Mouse (Mus musculus): ENCODE results near the gene Ptprs. TPM values are rescaled to one million over a fixed set of nuclear protein-coding genes. Genes with fewer than 3 reads are reported as not detected.
"Not testable (repeated sequence)": the region's sequence is repeated elsewhere in the genome, so short reads cannot be mapped to it uniquely, and the experiment has no call there.

Gene Ptprs
- polyA plus RNA-seq, 1 experiment from 2014 or later, result 115 TPM

GRCm38 (mm10) chr17:56502526-56502925 is 26.2 kb upstream of the Ptprs start:
- Histone ChIP-seq H3K4me3 (ENCODE audit: low read length) (no peak overlapping the region), H3K9ac (ENCODE audit: low read depth, low read length) (no peak overlapping the region), H3K9me3 (ENCODE audit: control insufficient read depth, low read length) (peaks cover 8% of the 10 kb centered on the region; the same call in 1 of the 2 replicates), H3K4me2 (replicated peaks; ENCODE audit: low read depth, low read length) (no peak overlapping the region), H3K27ac (ENCODE audit: low read depth, low read length) (no peak overlapping the region), H3K4me1 (ENCODE audit: control insufficient read depth, insufficient read depth, low read length) (0 out of 2 replicates have a peak, but pooled peaks cover 3% of the 10 kb centered on the region), H3K36me3 (ENCODE audit: control insufficient read depth, insufficient read depth, low read length) (no peaks in the 10 kb centered on the region), H3K27me3 (ENCODE audit: control insufficient read depth, insufficient read depth, low read length) (no peaks in the 10 kb centered on the region)
- WGBS, result 44% methylated on average over 9 of the region's 9 CpGs
- ATAC-seq (ENCODE audit: low FRiP score, low TSS enrichment), result no peak

GRCm38 (mm10) chr17:56501635-56502400 is 25.5 kb upstream of the Ptprs start:
- 55% methylated on average over 2 of the region's 2 CpGs for WGBS
- not testable (repeated sequence) for H3K36me3 ChIP-seq (ENCODE audit: control insufficient read depth, insufficient read depth, low read length); H3K27ac ChIP-seq (ENCODE audit: low read depth, low read length); H3K9ac ChIP-seq (ENCODE audit: low read depth, low read length); H3K4me1 ChIP-seq (ENCODE audit: control insufficient read depth, insufficient read depth, low read length); H3K27me3 ChIP-seq (ENCODE audit: control insufficient read depth, insufficient read depth, low read length); ATAC-seq (ENCODE audit: low FRiP score, low TSS enrichment); H3K4me2 ChIP-seq (replicated peaks; ENCODE audit: low read depth, low read length); H3K4me3 ChIP-seq (ENCODE audit: low read length)
- H3K9me3 ChIP-seq (ENCODE audit: control insufficient read depth, low read length), result peaks cover 12% of the 10 kb centered on the region; the same call in 1 of the 2 replicates

GRCm38 (mm10) chr17:56499229-56499628 is 22.9 kb upstream of the Ptprs start:
- Histone ChIP-seq H3K27me3 (ENCODE audit: control insufficient read depth, insufficient read depth, low read length) (no peaks in the 10 kb centered on the region), H3K4me3 (ENCODE audit: low read length) (no peak overlapping the region), H3K9ac (ENCODE audit: low read depth, low read length) (no peak overlapping the region), H3K27ac (ENCODE audit: low read depth, low read length) (no peak overlapping the region), H3K4me1 (ENCODE audit: control insufficient read depth, insufficient read depth, low read length) (no peaks in the 10 kb centered on the region), H3K4me2 (replicated peaks; ENCODE audit: low read depth, low read length) (no peak overlapping the region), H3K36me3 (ENCODE audit: control insufficient read depth, insufficient read depth, low read length) (no peaks in the 10 kb centered on the region), H3K9me3 (ENCODE audit: control insufficient read depth, low read length) (peaks cover 35% of the 10 kb centered on the region)
- ATAC-seq (ENCODE audit: low FRiP score, low TSS enrichment), result no peak
- WGBS, result 85% methylated on average over 5 of the region's 5 CpGs

GRCm38 (mm10) chr17:56494480-56494879 is 18.2 kb upstream of the Ptprs start:
- no peaks in the 10 kb centered on the region for H3K36me3 ChIP-seq (ENCODE audit: control insufficient read depth, insufficient read depth, low read length)
- no peak overlapping the region for H3K9ac ChIP-seq (ENCODE audit: low read depth, low read length)
- 57% methylated on average over 2 of the region's 2 CpGs for WGBS
- peaks cover 63% of the 10 kb centered on the region for H3K9me3 ChIP-seq (ENCODE audit: control insufficient read depth, low read length)
- no peak for ATAC-seq (ENCODE audit: low FRiP score, low TSS enrichment)
- H3K27ac ChIP-seq (ENCODE audit: low read depth, low read length), result no peak overlapping the region
- H3K4me2 ChIP-seq (replicated peaks; ENCODE audit: low read depth, low read length), result no peak overlapping the region
- H3K27me3 ChIP-seq (ENCODE audit: control insufficient read depth, insufficient read depth, low read length), result no peaks in the 10 kb centered on the region
- no peak overlapping the region for H3K4me3 ChIP-seq (ENCODE audit: low read length)
- no peaks in the 10 kb centered on the region for H3K4me1 ChIP-seq (ENCODE audit: control insufficient read depth, insufficient read depth, low read length)

GRCm38 (mm10) chr17:56493841-56494240 is 17.6 kb upstream of the Ptprs start:
- Histone ChIP-seq H3K9ac (ENCODE audit: low read depth, low read length) (no peak overlapping the region), H3K36me3 (ENCODE audit: control insufficient read depth, insufficient read depth, low read length) (no peaks in the 10 kb centered on the region), H3K4me1 (ENCODE audit: control insufficient read depth, insufficient read depth, low read length) (no peaks in the 10 kb centered on the region), H3K9me3 (ENCODE audit: control insufficient read depth, low read length) (peaks cover 63% of the 10 kb centered on the region), H3K27ac (ENCODE audit: low read depth, low read length) (no peak overlapping the region), H3K27me3 (ENCODE audit: control insufficient read depth, insufficient read depth, low read length) (no peaks in the 10 kb centered on the region), H3K4me2 (replicated peaks; ENCODE audit: low read depth, low read length) (no peak overlapping the region), H3K4me3 (ENCODE audit: low read length) (no peak overlapping the region)
- WGBS, result 85% methylated on average over 2 of the region's 2 CpGs
- no peak for ATAC-seq (ENCODE audit: low FRiP score, low TSS enrichment)

- no peak overlapping the region for H3K4me2 ChIP-seq (replicated peaks; ENCODE audit: low read depth, low read length)
- no peak overlapping the region for H3K9ac ChIP-seq (ENCODE audit: low read depth, low read length)
- peaks cover 43% of the 10 kb centered on the region for H3K9me3 ChIP-seq (ENCODE audit: control insufficient read depth, low read length)
- peaks cover 6% of the 10 kb centered on the region; the same call in 1 of the 2 replicates for H3K4me1 ChIP-seq (ENCODE audit: control insufficient read depth, insufficient read depth, low read length)
- H3K27me3 ChIP-seq (ENCODE audit: control insufficient read depth, insufficient read depth, low read length), result no peaks in the 10 kb centered on the region
- H3K4me3 ChIP-seq (ENCODE audit: low read length), result no peak overlapping the region
- WGBS, result 80% methylated on average over 7 of the region's 7 CpGs
- ATAC-seq (ENCODE audit: low FRiP score, low TSS enrichment), result no peak
- no peak overlapping the region for H3K27ac ChIP-seq (ENCODE audit: low read depth, low read length)
- H3K36me3 ChIP-seq (ENCODE audit: control insufficient read depth, insufficient read depth, low read length), result no peaks in the 10 kb centered on the region
Observed at GRCm38 (mm10) chr17:56490438-56491152, 14.3 kb upstream of the Ptprs start.

- Histone ChIP-seq H3K27me3 (ENCODE audit: control insufficient read depth, insufficient read depth, low read length) (no peaks in the 10 kb centered on the region), H3K4me1 (ENCODE audit: control insufficient read depth, insufficient read depth, low read length) (peaks cover 6% of the 10 kb centered on the region; the same call in 1 of the 2 replicates), H3K4me3 (ENCODE audit: low read length) (no peak overlapping the region), H3K4me2 (replicated peaks; ENCODE audit: low read depth, low read length) (no peak overlapping the region), H3K27ac (ENCODE audit: low read depth, low read length) (no peak overlapping the region), H3K36me3 (ENCODE audit: control insufficient read depth, insufficient read depth, low read length) (no peaks in the 10 kb centered on the region), H3K9me3 (ENCODE audit: control insufficient read depth, low read length) (peaks cover 19% of the 10 kb centered on the region), H3K9ac (ENCODE audit: low read depth, low read length) (no peak overlapping the region)
- peak; percentile 18; the same call in 1 of the 2 replicates for ATAC-seq (ENCODE audit: low FRiP score, low TSS enrichment)
- 12% methylated on average over 12 of the region's 12 CpGs for WGBS
Observed at GRCm38 (mm10) chr17:56488028-56488427, 11.7 kb upstream of the Ptprs start.

- H3K27me3 ChIP-seq (ENCODE audit: control insufficient read depth, insufficient read depth, low read length), result no peaks in the 10 kb centered on the region
- H3K9ac ChIP-seq (ENCODE audit: low read depth, low read length), result no peak overlapping the region
- peaks cover 13% of the 10 kb centered on the region for H3K9me3 ChIP-seq (ENCODE audit: control insufficient read depth, low read length)
- peaks cover 6% of the 10 kb centered on the region; the same call in 1 of the 2 replicates for H3K4me1 ChIP-seq (ENCODE audit: control insufficient read depth, insufficient read depth, low read length)
- H3K4me3 ChIP-seq (ENCODE audit: low read length), result no peak overlapping the region
- no peaks in the 10 kb centered on the region for H3K36me3 ChIP-seq (ENCODE audit: control insufficient read depth, insufficient read depth, low read length)
- 9% methylated on average over 9 of the region's 16 CpGs for WGBS
- ATAC-seq (ENCODE audit: low FRiP score, low TSS enrichment), result peak; percentile 74
- H3K4me2 ChIP-seq (replicated peaks; ENCODE audit: low read depth, low read length), result no peak overlapping the region
- H3K27ac ChIP-seq (ENCODE audit: low read depth, low read length), result no peak overlapping the region
Observed at GRCm38 (mm10) chr17:56487441-56487888, 11.2 kb upstream of the Ptprs start.

GRCm38 (mm10) chr17:56485926-56486325 is 9.6 kb upstream of the Ptprs start:
- no peak overlapping the region for H3K4me3 ChIP-seq (ENCODE audit: low read length)
- H3K9ac ChIP-seq (ENCODE audit: low read depth, low read length), result no peak overlapping the region
- H3K27ac ChIP-seq (ENCODE audit: low read depth, low read length), result no peak overlapping the region
- H3K9me3 ChIP-seq (ENCODE audit: control insufficient read depth, low read length), result peaks cover 5% of the 10 kb centered on the region; the same call in 1 of the 2 replicates
- WGBS, result 94% methylated on average over 9 of the region's 9 CpGs
- ATAC-seq (ENCODE audit: low FRiP score, low TSS enrichment), result no peak
- H3K4me1 ChIP-seq (ENCODE audit: control insufficient read depth, insufficient read depth, low read length), result peaks cover 6% of the 10 kb centered on the region; the same call in 1 of the 2 replicates
- H3K27me3 ChIP-seq (ENCODE audit: control insufficient read depth, insufficient read depth, low read length), result no peaks in the 10 kb centered on the region
- no peak overlapping the region for H3K4me2 ChIP-seq (replicated peaks; ENCODE audit: low read depth, low read length)
- no peaks in the 10 kb centered on the region for H3K36me3 ChIP-seq (ENCODE audit: control insufficient read depth, insufficient read depth, low read length)

Measured in kidney, embryonic 14.5 days (tissue).